Mouse (Mus musculus): ENCODE data around the gene Themis3.

- TF ChIP-seq MAX (IDR thresholded peaks at IDR 0.05; ENCODE audit: low read depth), result no peak
- TF ChIP-seq SRF (IDR thresholded peaks at IDR 0.05; ENCODE audit: control insufficient read depth, insufficient read length, low read depth), result no peak
- TF ChIP-seq POLR2A (IDR thresholded peaks at IDR 0.05; ENCODE audit: insufficient read length, low read depth), result no peak
- TF ChIP-seq USF1 (IDR thresholded peaks at IDR 0.05; ENCODE audit: low read depth), result no peak
- no peak for TF ChIP-seq E2F4 (IDR thresholded peaks at IDR 0.05; ENCODE audit: insufficient read depth)
- no peak for TF ChIP-seq TCF12 (IDR thresholded peaks at IDR 0.05; ENCODE audit: insufficient read depth, poor library complexity, severe bottlenecking)
- no peak for TF ChIP-seq REST (IDR thresholded peaks at IDR 0.05; ENCODE audit: insufficient read depth, insufficient read length)
- no peak for TF ChIP-seq TCF3 (IDR thresholded peaks at IDR 0.05; ENCODE audit: insufficient read length, low read depth)
- no peak for TF ChIP-seq POLR2AphosphoS2 (IDR thresholded peaks at IDR 0.05; ENCODE audit: insufficient read length, low read depth)
These were observed 835 bp upstream of the Themis3 start for GRCm38 (mm10) chr17:66595256-66595655.
